34 mouse cellular contexts compared by ENCODE assay signal in the genomic region with DNA sequence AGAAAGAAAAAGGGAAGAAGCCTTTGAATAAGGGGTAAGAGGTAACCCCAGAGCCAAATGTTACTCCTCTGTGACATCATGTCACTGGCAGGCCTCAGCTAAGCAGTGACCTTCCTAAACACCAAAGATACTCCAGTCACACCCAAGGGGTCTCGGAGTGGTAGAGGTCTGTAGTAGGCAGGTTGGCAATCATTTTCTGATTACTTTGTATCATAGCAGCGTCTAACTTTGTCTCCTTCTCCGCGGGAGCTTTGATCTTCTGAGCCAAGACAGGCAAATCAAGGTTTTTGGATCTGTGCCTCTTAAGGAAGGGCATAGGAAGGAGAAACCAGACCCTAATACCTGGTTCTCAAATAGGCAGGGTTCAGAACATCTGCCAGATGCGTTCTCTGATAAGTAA. TPM values are rescaled to one million over a fixed set of nuclear protein-coding genes. Genes with fewer than 3 reads are reported as not detected.
DNase-seq lines count a peak whose midpoint lies in the region; ATAC-seq and TF ChIP-seq lines count a peak whose summit lies in the region.
"Had no signal": no experiment of that assay in that cellular context is flagged by ENCODE, and none has a peak within 500 bp of the region (broad histone marks: within the 10 kb centered on the region; RNA-seq: fewer than 3 reads in every experiment).

No protein-coding gene starts in this region.

- H3K9me3 ChIP-seq in forebrain, embryonic 12.5 days: no peaks in the 10 kb centered on the region
- H3K9me3 ChIP-seq in forebrain, postnatal 0 days (ENCODE audit: low read length): no peaks in the 10 kb centered on the region
- H3K9me3 ChIP-seq in kidney, embryonic 16.5 days (ENCODE audit: low read length): no peaks in the 10 kb centered on the region
- no peaks in the 10 kb centered on the region for H3K9me3 ChIP-seq in neural tube, embryonic 12.5 days
- H3K9me3 ChIP-seq in neural tube, embryonic 15.5 days (replicated peaks): no peaks in the 10 kb centered on the region
- H3K9me3 ChIP-seq: embryonic facial prominence, embryonic 13.5 days; intestine, embryonic 15.5 days; liver, embryonic 15.5 days; lung, embryonic 15.5 days; megakaryocyte, embryonic 14.5 days had no signal

- peak overlapping the region; percentile 32 for H3K4me2 ChIP-seq in forebrain, embryonic 12.5 days
- H3K4me2 ChIP-seq in forebrain, postnatal 0 days (ENCODE audit: low read depth): no peak overlapping the region
- H3K4me2 ChIP-seq in kidney, embryonic 16.5 days (replicated peaks; ENCODE audit: low read depth, low read length): peak overlapping the region; percentile 9; the same call in 1 of the 2 replicates
- H3K4me2 ChIP-seq in neural tube, embryonic 12.5 days (replicated peaks): peak overlapping the region; percentile 97
- H3K4me2 ChIP-seq in neural tube, embryonic 15.5 days: no peak overlapping the region

- TF ChIP-seq CTCF in forebrain, postnatal 0 days (IDR thresholded peaks at IDR 0.05; ENCODE audit: low read depth): no peak

- H3K4me1 ChIP-seq in forebrain, embryonic 12.5 days: peaks cover 64% of the 10 kb centered on the region
- H3K4me1 ChIP-seq in forebrain, postnatal 0 days (ENCODE audit: insufficient read depth): peaks cover 8% of the 10 kb centered on the region; the same call in 1 of the 2 replicates
- peaks cover 65% of the 10 kb centered on the region for H3K4me1 ChIP-seq in kidney, embryonic 16.5 days (ENCODE audit: insufficient read depth, low read length)
- peaks cover 52% of the 10 kb centered on the region for H3K4me1 ChIP-seq in neural tube, embryonic 12.5 days
- peaks cover 44% of the 10 kb centered on the region for H3K4me1 ChIP-seq in neural tube, embryonic 15.5 days

- H3K36me3 ChIP-seq in forebrain, embryonic 12.5 days (replicated peaks): no peaks in the 10 kb centered on the region
- no peaks in the 10 kb centered on the region for H3K36me3 ChIP-seq in forebrain, postnatal 0 days (ENCODE audit: insufficient read depth)
- H3K36me3 ChIP-seq in kidney, embryonic 16.5 days (ENCODE audit: insufficient read depth, low read length): no peaks in the 10 kb centered on the region
- no peaks in the 10 kb centered on the region for H3K36me3 ChIP-seq in neural tube, embryonic 12.5 days
- no peaks in the 10 kb centered on the region for H3K36me3 ChIP-seq in neural tube, embryonic 15.5 days
- H3K36me3 ChIP-seq: embryonic facial prominence, embryonic 13.5 days; intestine, embryonic 15.5 days; liver, embryonic 15.5 days; lung, embryonic 15.5 days had no signal

- no peak for DNase-seq in forebrain, postnatal 0 days
- DNase-seq in kidney, postnatal 4 days: no peak
- no peak for DNase-seq in cerebellum, adult 11 months
- DNase-seq: B cell, adult 2 months; cerebellum, adult 8-10 months; cerebellum, postnatal 36 days; embryo, embryonic 11 days; gastrocnemius, adult 2 months; kidney, adult 9 months; liver; lung, postnatal 36 days had no signal

- no peak overlapping the region; the same call in 1 of the 2 replicates for H3K4me3 ChIP-seq in forebrain, embryonic 12.5 days (replicated peaks)
- no peak overlapping the region for H3K4me3 ChIP-seq in forebrain, postnatal 0 days (ENCODE audit: low read depth, low read length)
- no peak overlapping the region for H3K4me3 ChIP-seq in kidney, embryonic 16.5 days (ENCODE audit: low read length)
- H3K4me3 ChIP-seq in neural tube, embryonic 12.5 days: no peak overlapping the region
- H3K4me3 ChIP-seq in neural tube, embryonic 15.5 days (replicated peaks): no peak overlapping the region
- H3K4me3 ChIP-seq: erythroblast, embryonic 14.5 days; liver, embryonic 15.5 days; megakaryocyte, embryonic 14.5 days had no signal

- peak overlapping the region; percentile 82 for H3K27ac ChIP-seq in forebrain, embryonic 12.5 days
- H3K27ac ChIP-seq in forebrain, postnatal 0 days (ENCODE audit: low read depth, low read length): no peak overlapping the region
- H3K27ac ChIP-seq in kidney, embryonic 16.5 days (ENCODE audit: low read length): no peak overlapping the region
- no peak overlapping the region for H3K27ac ChIP-seq in neural tube, embryonic 12.5 days
- H3K27ac ChIP-seq in neural tube, embryonic 15.5 days (replicated peaks): no peak overlapping the region
- H3K27ac ChIP-seq: embryonic facial prominence, embryonic 13.5 days; gastrocnemius, adult 2 months; intestine, embryonic 15.5 days; left cerebral cortex, adult 2 months; liver, embryonic 15.5 days; lung, embryonic 15.5 days had no signal

- H3K9ac ChIP-seq in forebrain, embryonic 12.5 days: no peak overlapping the region; the same call in 1 of the 2 replicates
- no peak overlapping the region for H3K9ac ChIP-seq in forebrain, postnatal 0 days
- H3K9ac ChIP-seq in kidney, embryonic 16.5 days (replicated peaks; ENCODE audit: low read length): no peak overlapping the region
- no peak overlapping the region for H3K9ac ChIP-seq in neural tube, embryonic 12.5 days
- H3K9ac ChIP-seq in neural tube, embryonic 15.5 days (replicated peaks): no peak overlapping the region
- H3K9ac ChIP-seq: liver, embryonic 15.5 days had no signal

- H3K27me3 ChIP-seq in forebrain, embryonic 12.5 days: peaks cover 98% of the 10 kb centered on the region
- H3K27me3 ChIP-seq in forebrain, postnatal 0 days (ENCODE audit: insufficient read depth, low read length): peaks cover 84% of the 10 kb centered on the region
- peaks cover 37% of the 10 kb centered on the region for H3K27me3 ChIP-seq in kidney, embryonic 16.5 days (ENCODE audit: insufficient read depth, low read length)
- H3K27me3 ChIP-seq in neural tube, embryonic 12.5 days (replicated peaks): peaks cover 71% of the 10 kb centered on the region
- peaks cover 70% of the 10 kb centered on the region for H3K27me3 ChIP-seq in neural tube, embryonic 15.5 days (replicated peaks)

- WGBS in forebrain, embryonic 12.5 days: 19% methylated on average over 5 of the region's 5 CpGs
- WGBS in forebrain, postnatal 0 days: 22% methylated on average over 5 of the region's 5 CpGs
- 22% methylated on average over 5 of the region's 5 CpGs for WGBS in kidney, embryonic 16.5 days
- WGBS in neural tube, embryonic 12.5 days: 25% methylated on average over 5 of the region's 5 CpGs
- 33% methylated on average over 5 of the region's 5 CpGs for WGBS in neural tube, embryonic 15.5 days

- no peak for ATAC-seq in forebrain, embryonic 12.5 days (ENCODE audit: low FRiP score)
- ATAC-seq in forebrain, postnatal 0 days: no peak
- ATAC-seq in kidney, embryonic 16.5 days (ENCODE audit: low FRiP score, low TSS enrichment): no peak
- no peak for ATAC-seq in neural tube, embryonic 12.5 days (ENCODE audit: low FRiP score, low read depth)
- no peak for ATAC-seq in neural tube, embryonic 15.5 days (ENCODE audit: low FRiP score)
- ATAC-seq: activated CD4-positive, CD25-positive, alpha-beta regulatory T cell, adult 4 months had no signal

RNA-seq across cellular contexts. Expression of gene Wnt8b, which starts 19.3 kb away (rescaled TPM):
- 24.4 and 36.8 TPM in 2 replicates for polyA plus RNA-seq in forebrain, embryonic 12.5 days (2016; fragmentation: Nextera tagmentation; extraction: Ambion mirVana)
- 0.54 and 2.1 TPM in 2 replicates for total RNA-seq in forebrain, postnatal 0 days (2014; rRNA removed)
- 0.60 and 1.2 TPM in 2 replicates for polyA plus RNA-seq in forebrain, postnatal 0 days (2015; fragmentation: Nextera tagmentation; extraction: Ambion mirVana)
- polyA plus RNA-seq in kidney, embryonic 16.5 days (2015; fragmentation: Nextera tagmentation; extraction: Ambion mirVana): 2.6 and 2.8 TPM in 2 replicates
- 1.5 and 1.9 TPM in 2 replicates for polyA plus RNA-seq in neural tube, embryonic 12.5 days (2016; fragmentation: Nextera tagmentation; extraction: Ambion mirVana)
- 0.05 and 0.14 TPM in 2 replicates for polyA plus RNA-seq in neural tube, embryonic 15.5 days (2015; fragmentation: Nextera tagmentation; extraction: Ambion mirVana)
- total RNA-seq: gastrocnemius, adult 2 months; gastrocnemius, postnatal 4 days; heart, postnatal 25 days; left cerebral cortex, adult 2 months; left cerebral cortex, postnatal 36 days had no signal
- polyA plus RNA-seq: activated CD4-positive, CD25-positive, alpha-beta regulatory T cell, adult 4 months; erythroblast, embryonic 14.5 days; frontal cortex, adult 2 months; heart, embryonic 14.5 days; intestine, embryonic 15.5 days; liver, embryonic 15.5 days; lung, embryonic 15.5 days; small intestine, adult 2 months; stomach, embryonic 16.5 days had no signal

RNA-seq across cellular contexts. Expression of gene Sec31b, which starts 33.1 kb away (rescaled TPM):
- polyA plus RNA-seq in forebrain, embryonic 12.5 days (2016; fragmentation: Nextera tagmentation; extraction: Ambion mirVana): 0.36 and 0.42 TPM in 2 replicates
- total RNA-seq in forebrain, postnatal 0 days (2014; rRNA removed): 0.08 and 0.48 TPM in 2 replicates
- polyA plus RNA-seq in forebrain, postnatal 0 days (2015; fragmentation: Nextera tagmentation; extraction: Ambion mirVana): 0.10 and 0.15 TPM in 2 replicates
- polyA plus RNA-seq in kidney, embryonic 16.5 days (2015; fragmentation: Nextera tagmentation; extraction: Ambion mirVana): 1.3 and 1.9 TPM in 2 replicates
- polyA plus RNA-seq in neural tube, embryonic 12.5 days (2016; fragmentation: Nextera tagmentation; extraction: Ambion mirVana): 0.40 and 0.43 TPM in 2 replicates
- polyA plus RNA-seq in neural tube, embryonic 15.5 days (2015; fragmentation: Nextera tagmentation; extraction: Ambion mirVana): 0.41 and 0.69 TPM in 2 replicates
- polyA plus RNA-seq: erythroblast, embryonic 14.5 days had no signal

RNA-seq across cellular contexts. Expression of gene Gm20538, which starts 40.0 kb away (rescaled TPM):
- polyA plus RNA-seq in forebrain, embryonic 12.5 days (2016; fragmentation: Nextera tagmentation; extraction: Ambion mirVana): not detected in 2 replicates
- not detected in 2 replicates for total RNA-seq in forebrain, postnatal 0 days (2014; rRNA removed)
- polyA plus RNA-seq in forebrain, postnatal 0 days (2015; fragmentation: Nextera tagmentation; extraction: Ambion mirVana): not detected in 2 replicates
- polyA plus RNA-seq in kidney, embryonic 16.5 days (2015; fragmentation: Nextera tagmentation; extraction: Ambion mirVana): 1.2 TPM in 1 of 2 replicates, not detected in the other
- not detected in 2 replicates for polyA plus RNA-seq in neural tube, embryonic 12.5 days (2016; fragmentation: Nextera tagmentation; extraction: Ambion mirVana)
- not detected in 2 replicates for polyA plus RNA-seq in neural tube, embryonic 15.5 days (2015; fragmentation: Nextera tagmentation; extraction: Ambion mirVana)
- total RNA-seq: adrenal gland, postnatal 10 days; gastrocnemius, adult 2 months; gastrocnemius, postnatal 4 days; heart, adult 8-10 months; heart, postnatal 25 days; layer of hippocampus, postnatal 10 days; left cerebral cortex, adult 2 months; left cerebral cortex, postnatal 36 days had no signal
- polyA plus RNA-seq: embryonic facial prominence, embryonic 13.5 days; erythroblast, embryonic 14.5 days; frontal cortex, adult 2 months; heart, embryonic 14.5 days; hindbrain, embryonic 16.5 days; intestine, embryonic 15.5 days; liver, embryonic 15.5 days; lung, embryonic 15.5 days; small intestine, adult 2 months had no signal

RNA-seq across cellular contexts. Expression of gene Ndufb8, which starts 42.6 kb away (rescaled TPM):
- 378 and 384 TPM in 2 replicates for polyA plus RNA-seq in forebrain, embryonic 12.5 days (2016; fragmentation: Nextera tagmentation; extraction: Ambion mirVana)
- total RNA-seq in forebrain, postnatal 0 days (2014; rRNA removed): 275 and 424 TPM in 2 replicates
- polyA plus RNA-seq in forebrain, postnatal 0 days (2015; fragmentation: Nextera tagmentation; extraction: Ambion mirVana): 691 and 823 TPM in 2 replicates
- 632 and 676 TPM in 2 replicates for polyA plus RNA-seq in kidney, embryonic 16.5 days (2015; fragmentation: Nextera tagmentation; extraction: Ambion mirVana)
- polyA plus RNA-seq in neural tube, embryonic 12.5 days (2016; fragmentation: Nextera tagmentation; extraction: Ambion mirVana): 546 TPM in 2 replicates
- 714 and 813 TPM in 2 replicates for polyA plus RNA-seq in neural tube, embryonic 15.5 days (2015; fragmentation: Nextera tagmentation; extraction: Ambion mirVana)

RNA-seq across cellular contexts. Expression of gene Hif1an, which starts 50.0 kb away (rescaled TPM):
- polyA plus RNA-seq in forebrain, embryonic 12.5 days (2016; fragmentation: Nextera tagmentation; extraction: Ambion mirVana): 46.5 and 48.9 TPM in 2 replicates
- 8.2 and 13.6 TPM in 2 replicates for total RNA-seq in forebrain, postnatal 0 days (2014; rRNA removed)
- polyA plus RNA-seq in forebrain, postnatal 0 days (2015; fragmentation: Nextera tagmentation; extraction: Ambion mirVana): 8.1 and 15.6 TPM in 2 replicates
- polyA plus RNA-seq in kidney, embryonic 16.5 days (2015; fragmentation: Nextera tagmentation; extraction: Ambion mirVana): 32.8 and 34.2 TPM in 2 replicates
- 36.2 and 38.0 TPM in 2 replicates for polyA plus RNA-seq in neural tube, embryonic 12.5 days (2016; fragmentation: Nextera tagmentation; extraction: Ambion mirVana)
- polyA plus RNA-seq in neural tube, embryonic 15.5 days (2015; fragmentation: Nextera tagmentation; extraction: Ambion mirVana): 25.0 TPM in 2 replicates

Comparison
In these comparisons a context has a peak if more than half of its experiments do, and no peak if none do; other contexts are left out.
1. H3K4me2 ChIP-seq: peak in forebrain, embryonic 12.5 days (single experiment), kidney, embryonic 16.5 days (single experiment) and neural tube, embryonic 12.5 days (single experiment); none in forebrain, postnatal 0 days (single experiment) and neural tube, embryonic 15.5 days (single experiment).